Mouse (Mus musculus): ENCODE results near the gene Slfn2. TPM values are rescaled to one million over a fixed set of nuclear protein-coding genes. Genes with fewer than 3 reads are reported as not detected.

The Slfn2 gene
- polyA plus RNA-seq, 1 experiment: not detected

DNA sequence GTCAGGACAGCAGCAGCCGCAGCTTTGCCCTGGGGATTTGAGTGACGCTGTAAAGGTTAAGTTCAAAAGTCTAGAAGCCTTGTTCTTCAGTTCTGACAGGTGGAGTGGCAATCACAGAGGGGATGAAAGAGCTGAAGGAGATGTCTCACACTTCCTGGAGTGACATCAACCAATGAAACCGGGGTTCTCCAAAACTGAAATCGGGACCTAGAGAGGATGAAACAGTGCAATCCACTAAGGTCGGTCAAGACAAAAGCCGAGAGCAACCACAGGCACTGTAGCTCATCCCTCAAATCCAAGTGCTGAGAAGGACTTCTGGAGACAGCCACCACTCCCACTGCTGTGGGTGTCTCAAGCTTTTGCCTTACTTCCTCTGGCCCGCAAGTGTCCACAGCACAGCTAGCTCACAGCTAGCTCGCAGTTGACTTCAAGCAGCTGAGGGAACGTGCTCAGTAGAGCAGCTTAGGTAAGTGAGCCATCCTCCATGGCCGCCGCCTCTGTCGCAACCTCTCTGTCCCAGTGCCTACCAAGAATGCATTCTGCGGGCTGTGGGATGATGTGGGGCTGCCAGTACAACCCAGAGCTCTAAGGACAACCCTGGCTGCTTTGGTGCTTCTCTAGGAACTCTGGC is 51.8 kb downstream of the Slfn2 start, which contains the start of gene Slfn1:
Gene Slfn1 (plus strand): TSS at position 253 of the 631 bp plus-strand sequence.
- Histone ChIP-seq H3K9me3 (replicated peaks; ENCODE audit: control insufficient read depth, insufficient read depth, low read length, poor library complexity, severe bottlenecking) (no peaks in the 10 kb centered on the region), H3K36me3 (ENCODE audit: control insufficient read depth, insufficient read depth, low read length, poor library complexity, severe bottlenecking) (no peaks in the 10 kb centered on the region), H3K27ac (ENCODE audit: insufficient read depth, low read length) (no peak within 1 kb of the TSS), H3K4me1 (ENCODE audit: control insufficient read depth, insufficient read depth, low read length) (no peaks in the 10 kb centered on the region), H3K9ac (ENCODE audit: low read depth, poor library complexity, severe bottlenecking) (no peak within 1 kb of the TSS), H3K27me3 (ENCODE audit: control insufficient read depth, insufficient read depth, low read length, poor library complexity, severe bottlenecking) (no peaks in the 10 kb centered on the region), H3K4me3 (ENCODE audit: low read depth, low read length) (no peak within 1 kb of the TSS)
- no peak for TF ChIP-seq EP300 (IDR thresholded peaks at IDR 0.05; ENCODE audit: insufficient read depth, low read depth, low read length)
- no peak for TF ChIP-seq CTCF (IDR thresholded peaks at IDR 0.05; ENCODE audit: low read depth, low read length)
- no peak for TF ChIP-seq POLR2A (IDR thresholded peaks at IDR 0.05; ENCODE audit: insufficient read depth, low read length)

DNA sequence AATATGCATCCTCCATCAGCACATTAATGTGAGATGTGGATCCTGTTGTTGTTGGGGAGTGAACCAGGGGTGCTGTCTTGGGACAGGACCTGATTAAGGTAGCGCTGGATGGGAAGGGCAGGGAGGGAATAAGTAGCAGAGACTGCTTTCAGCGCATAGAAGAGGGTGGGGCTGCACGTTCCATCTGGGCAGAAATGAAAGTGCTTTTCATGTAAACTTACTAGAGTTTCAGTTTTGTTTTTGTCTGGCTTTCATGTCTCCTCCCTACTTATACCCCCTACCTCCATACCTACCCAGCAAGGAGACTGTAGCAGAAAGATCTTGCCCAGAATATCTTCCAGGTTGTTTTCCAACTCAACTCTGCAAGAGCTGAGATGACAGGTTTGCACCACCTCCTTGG is 53.1 kb downstream of the Slfn2 start:
- no peaks in the 10 kb centered on the region for H3K36me3 ChIP-seq (ENCODE audit: control insufficient read depth, insufficient read depth, low read length, poor library complexity, severe bottlenecking)
- no peak overlapping the region for H3K27ac ChIP-seq (ENCODE audit: insufficient read depth, low read length)
- H3K27me3 ChIP-seq (ENCODE audit: control insufficient read depth, insufficient read depth, low read length, poor library complexity, severe bottlenecking): no peaks in the 10 kb centered on the region
- no peak for TF ChIP-seq CTCF (IDR thresholded peaks at IDR 0.05; ENCODE audit: low read depth, low read length)
- TF ChIP-seq EP300 (IDR thresholded peaks at IDR 0.05; ENCODE audit: insufficient read depth, low read depth, low read length): no peak
- TF ChIP-seq POLR2A (IDR thresholded peaks at IDR 0.05; ENCODE audit: insufficient read depth, low read length): no peak
- H3K4me1 ChIP-seq (ENCODE audit: control insufficient read depth, insufficient read depth, low read length): no peaks in the 10 kb centered on the region
- no peak overlapping the region for H3K9ac ChIP-seq (ENCODE audit: low read depth, poor library complexity, severe bottlenecking)
- no peaks in the 10 kb centered on the region for H3K9me3 ChIP-seq (replicated peaks; ENCODE audit: control insufficient read depth, insufficient read depth, low read length, poor library complexity, severe bottlenecking)
- H3K4me3 ChIP-seq (ENCODE audit: low read depth, low read length): no peak overlapping the region

Other genes with a start within 250 kb of the Slfn2 start
- 27.4 and 29.9 TPM in 2 replicates for gene Rffl, start 193.9 kb upstream of the Slfn2 start, polyA plus RNA-seq (2011; ENCODE audit: insufficient read depth, insufficient read length, low read depth, missing spikeins)
- 23.9 and 25.8 TPM in 2 replicates for gene Rad51d, start 174.5 kb upstream of the Slfn2 start, polyA plus RNA-seq (2011; ENCODE audit: insufficient read depth, insufficient read length, low read depth, missing spikeins)
- gene Fndc8, start 173.0 kb upstream of the Slfn2 start, polyA plus RNA-seq (2011; ENCODE audit: insufficient read depth, insufficient read length, low read depth, missing spikeins): not detected in 2 replicates
- gene Nle1, start 156.7 kb upstream of the Slfn2 start, polyA plus RNA-seq (2011; ENCODE audit: insufficient read depth, insufficient read length, low read depth, missing spikeins): 32.3 and 40.9 TPM in 2 replicates
- 3.3 and 3.5 TPM in 2 replicates for gene Unc45b, start 154.6 kb upstream of the Slfn2 start, polyA plus RNA-seq (2011; ENCODE audit: insufficient read depth, insufficient read length, low read depth, missing spikeins)
- 3.7 and 4.2 TPM in 2 replicates for gene Slfn5, start 113.8 kb upstream of the Slfn2 start, polyA plus RNA-seq (2011; ENCODE audit: insufficient read depth, insufficient read length, low read depth, missing spikeins)
- gene Slfn9, start 73.3 kb upstream of the Slfn2 start, polyA plus RNA-seq (2011; ENCODE audit: insufficient read depth, insufficient read length, low read depth, missing spikeins): 4.0 and 5.4 TPM in 2 replicates
- not detected in 2 replicates for gene Slfn8, start 44.3 kb upstream of the Slfn2 start, polyA plus RNA-seq (2011; ENCODE audit: insufficient read depth, insufficient read length, low read depth, missing spikeins)
- gene Slfn1, start 51.7 kb downstream of the Slfn2 start, polyA plus RNA-seq (2011; ENCODE audit: insufficient read depth, insufficient read length, low read depth, missing spikeins): not detected in 2 replicates
- not detected in 2 replicates for gene Slfn4, start 110.1 kb downstream of the Slfn2 start, polyA plus RNA-seq (2011; ENCODE audit: insufficient read depth, insufficient read length, low read depth, missing spikeins)
- 0.41 and 1.2 TPM in 2 replicates for gene Slfn3, start 126.2 kb downstream of the Slfn2 start, polyA plus RNA-seq (2011; ENCODE audit: insufficient read depth, insufficient read length, low read depth, missing spikeins)
- not detected in 2 replicates for gene Slfn14, start 221.6 kb downstream of the Slfn2 start, polyA plus RNA-seq (2011; ENCODE audit: insufficient read depth, insufficient read length, low read depth, missing spikeins)
- 190 and 196 TPM in 2 replicates for gene Ap2b1, start 233.9 kb downstream of the Slfn2 start, polyA plus RNA-seq (2011; ENCODE audit: insufficient read depth, insufficient read length, low read depth, missing spikeins)
- gene Pex12, start 237.5 kb downstream of the Slfn2 start, polyA plus RNA-seq (2011; ENCODE audit: insufficient read depth, insufficient read length, low read depth, missing spikeins): 10.4 and 11.8 TPM in 2 replicates